Mouse (Mus musculus): Measurements from ENCODE around the gene Tet3. TPM values are rescaled to one million over a fixed set of nuclear protein-coding genes. Genes with fewer than 3 reads are reported as not detected.
A peak's percentile ranks its signal among the peaks of the same experiment; 100 is the strongest.

Tet3 gene
- polyA plus RNA-seq, 1 experiment from 2014 or later, result 72.4 TPM

DNA sequence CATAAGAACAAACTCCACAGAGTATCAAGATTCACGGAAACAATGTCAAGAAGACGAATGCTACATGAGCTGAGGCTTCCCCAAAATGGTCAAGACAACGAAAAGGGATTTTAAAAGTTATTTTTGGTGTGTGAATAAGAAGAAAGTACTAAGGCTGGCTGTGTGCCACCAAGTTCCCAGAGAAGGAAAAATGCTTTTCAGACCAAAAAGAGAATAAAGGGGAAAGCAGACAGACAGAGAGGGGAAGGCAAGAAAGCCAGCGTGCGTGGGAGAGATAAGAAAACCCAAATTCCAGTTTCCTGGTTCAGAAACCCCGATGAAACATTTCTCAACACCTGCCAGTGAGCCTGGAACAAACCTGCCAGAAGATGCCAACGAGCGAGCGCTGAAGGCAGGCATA, 50.4 kb downstream of the Tet3 start:
- no peaks in the 10 kb centered on the region for H3K27me3 ChIP-seq
- no peak overlapping the region for H3K9ac ChIP-seq (replicated peaks)
- no peak overlapping the region for H3K4me2 ChIP-seq (replicated peaks)
- H3K36me3 ChIP-seq, result peaks cover 27% of the 10 kb centered on the region
- H3K27ac ChIP-seq, result no peak overlapping the region
- H3K4me3 ChIP-seq (replicated peaks), result no peak overlapping the region
- WGBS, result 94% methylated on average over 9 of the region's 9 CpGs
- H3K9me3 ChIP-seq, result no peaks in the 10 kb centered on the region
- ATAC-seq, result no peak
- peaks cover 39% of the 10 kb centered on the region for H3K4me1 ChIP-seq (replicated peaks)

DNA sequence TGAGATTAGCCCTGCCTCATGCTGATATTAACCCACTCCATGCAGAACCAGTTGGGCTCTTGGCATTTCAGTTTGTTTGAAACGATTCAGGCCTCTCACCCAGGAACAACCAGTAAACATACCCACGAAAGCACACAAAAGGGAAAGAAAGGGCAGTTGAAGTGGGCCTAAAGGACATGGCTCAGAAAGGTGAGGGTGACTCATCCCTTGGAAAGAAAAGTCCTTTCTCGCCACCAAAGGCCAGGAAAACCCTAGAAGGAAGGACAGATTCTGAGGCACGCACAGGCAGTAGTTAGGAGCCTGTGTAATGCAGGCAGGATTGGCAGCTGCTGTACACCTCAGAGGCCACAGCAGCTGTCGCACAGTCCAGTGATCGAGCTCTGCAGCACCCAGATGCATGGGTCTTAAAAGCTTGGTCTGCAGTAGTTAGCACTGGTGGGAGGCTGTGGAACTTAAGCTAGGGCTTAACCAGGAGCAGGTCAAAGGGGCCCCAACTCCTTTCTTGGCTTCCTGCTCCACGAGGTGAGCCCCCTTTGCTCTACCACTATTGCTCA, 53.3 kb downstream of the Tet3 start:
- 88% methylated on average over 7 of the region's 7 CpGs for WGBS
- no peak overlapping the region for H3K27ac ChIP-seq
- no peak overlapping the region for H3K4me2 ChIP-seq (replicated peaks)
- H3K27me3 ChIP-seq, result no peaks in the 10 kb centered on the region
- no peaks in the 10 kb centered on the region for H3K9me3 ChIP-seq
- H3K4me3 ChIP-seq (replicated peaks), result no peak overlapping the region
- ATAC-seq, result no peak
- H3K9ac ChIP-seq (replicated peaks), result no peak overlapping the region
- peaks cover 56% of the 10 kb centered on the region for H3K36me3 ChIP-seq
- peaks cover 14% of the 10 kb centered on the region for H3K4me1 ChIP-seq (replicated peaks)

- Histone ChIP-seq H3K4me2 (replicated peaks) (no peak overlapping the region), H3K36me3 (peaks cover 65% of the 10 kb centered on the region), H3K9ac (replicated peaks) (no peak overlapping the region), H3K4me1 (replicated peaks) (peaks cover 13% of the 10 kb centered on the region), H3K9me3 (no peaks in the 10 kb centered on the region), H3K27me3 (no peaks in the 10 kb centered on the region), H3K4me3 (replicated peaks) (no peak overlapping the region), H3K27ac (no peak overlapping the region)
- ATAC-seq, result 0 out of 2 replicates have a peak, but pooled peaks have one; percentile 2
- WGBS, result 96% methylated on average over 13 of the region's 13 CpGs
These were observed 54.3 kb downstream of the Tet3 start for GRCm38 (mm10) chr6:83404571-83404970.

DNA sequence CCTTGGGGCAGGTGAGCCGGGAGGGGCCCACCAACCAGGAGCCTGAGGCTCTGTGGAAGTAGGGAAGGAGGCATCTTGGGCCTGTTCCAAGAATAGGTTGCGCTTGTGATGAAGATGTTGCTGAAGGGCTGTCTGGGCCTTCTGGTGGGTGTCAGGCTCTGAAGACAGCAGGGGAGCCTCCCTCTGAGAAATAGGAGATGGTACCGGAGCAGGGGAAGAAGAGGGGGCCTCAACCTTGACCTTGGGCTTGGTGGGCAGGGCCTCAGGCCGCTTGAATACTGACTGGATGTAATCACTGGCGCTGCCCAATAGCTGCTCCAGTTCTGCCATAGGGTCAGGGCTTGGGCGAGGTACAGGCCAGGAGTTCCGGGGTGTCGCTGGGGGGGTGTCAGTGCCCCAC, 55.4 kb downstream of the Tet3 start:
- Histone ChIP-seq H3K4me2 (replicated peaks) (no peak overlapping the region), H3K27ac (no peak overlapping the region), H3K9me3 (no peaks in the 10 kb centered on the region), H3K36me3 (peaks cover 72% of the 10 kb centered on the region), H3K4me1 (replicated peaks) (peaks cover 18% of the 10 kb centered on the region), H3K4me3 (replicated peaks) (no peak overlapping the region), H3K27me3 (no peaks in the 10 kb centered on the region), H3K9ac (replicated peaks) (no peak overlapping the region)
- no peak for ATAC-seq
- 98% methylated on average over 8 of the region's 8 CpGs for WGBS

GRCm38 (mm10) chr6:83399790-83400189, 59.1 kb downstream of the Tet3 start:
- Histone ChIP-seq H3K36me3 (peaks cover 90% of the 10 kb centered on the region), H3K27me3 (no peaks in the 10 kb centered on the region), H3K4me2 (replicated peaks) (no peak overlapping the region), H3K9me3 (no peaks in the 10 kb centered on the region), H3K9ac (replicated peaks) (no peak overlapping the region), H3K4me3 (replicated peaks) (no peak overlapping the region), H3K27ac (no peak overlapping the region), H3K4me1 (replicated peaks) (peaks cover 18% of the 10 kb centered on the region)
- WGBS, result 82% methylated on average over 3 of the region's 3 CpGs
- no peak for ATAC-seq

- H3K27ac ChIP-seq, result no peak overlapping the region
- 87% methylated on average over 8 of the region's 8 CpGs for WGBS
These were observed 61.2 kb downstream of the Tet3 start for GRCm38 (mm10) chr6:83397728-83398127.

DNA sequence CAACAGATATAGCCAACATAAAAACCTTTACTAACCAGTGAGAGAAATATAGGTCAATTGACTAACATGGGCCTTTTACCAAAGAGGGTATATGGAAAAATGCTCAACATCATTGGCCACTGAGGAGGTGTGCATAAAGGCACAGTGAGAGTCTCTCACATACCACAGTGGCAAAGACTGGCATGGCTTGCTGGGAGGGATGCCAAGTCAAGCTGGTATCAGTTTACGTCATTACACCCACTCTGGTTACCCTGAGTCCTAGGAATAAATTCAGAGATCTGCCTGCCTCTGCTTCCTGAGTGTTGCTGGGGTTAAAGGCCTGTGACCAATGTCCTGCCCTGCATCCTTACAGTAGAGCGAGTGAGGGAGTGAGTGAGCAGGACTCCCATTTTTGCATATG, 62.2 kb downstream of the Tet3 start:
- WGBS, result 100% methylated on average over 2 of the region's 2 CpGs
- Histone ChIP-seq H3K9ac (replicated peaks) (no peak overlapping the region), H3K4me2 (replicated peaks) (no peak overlapping the region), H3K4me1 (replicated peaks) (peaks cover 18% of the 10 kb centered on the region), H3K27me3 (no peaks in the 10 kb centered on the region), H3K27ac (no peak overlapping the region), H3K4me3 (replicated peaks) (no peak overlapping the region), H3K36me3 (peaks cover 87% of the 10 kb centered on the region), H3K9me3 (no peaks in the 10 kb centered on the region)
- no peak for ATAC-seq

More at GRCm38 (mm10) chr6:83397728-83398127, 61.2 kb downstream of the Tet3 start:
- Histone ChIP-seq H3K4me3 (replicated peaks) (no peak overlapping the region), H3K27me3 (no peaks in the 10 kb centered on the region), H3K9me3 (no peaks in the 10 kb centered on the region), H3K4me1 (replicated peaks) (peaks cover 18% of the 10 kb centered on the region), H3K36me3 (peaks cover 87% of the 10 kb centered on the region), H3K9ac (replicated peaks) (no peak overlapping the region), H3K4me2 (replicated peaks) (no peak overlapping the region)
- ATAC-seq, result no peak

- Histone ChIP-seq H3K27ac (no peak overlapping the region), H3K4me3 (replicated peaks) (no peak overlapping the region), H3K27me3 (no peaks in the 10 kb centered on the region), H3K36me3 (peaks cover 85% of the 10 kb centered on the region), H3K9me3 (no peaks in the 10 kb centered on the region), H3K9ac (replicated peaks) (no peak overlapping the region), H3K4me1 (replicated peaks) (peaks cover 16% of the 10 kb centered on the region), H3K4me2 (replicated peaks) (no peak overlapping the region)
- 95% methylated on average over 15 of the region's 15 CpGs for WGBS
- no peak for ATAC-seq
These were observed 63.2 kb downstream of the Tet3 start for GRCm38 (mm10) chr6:83395544-83396229.

DNA sequence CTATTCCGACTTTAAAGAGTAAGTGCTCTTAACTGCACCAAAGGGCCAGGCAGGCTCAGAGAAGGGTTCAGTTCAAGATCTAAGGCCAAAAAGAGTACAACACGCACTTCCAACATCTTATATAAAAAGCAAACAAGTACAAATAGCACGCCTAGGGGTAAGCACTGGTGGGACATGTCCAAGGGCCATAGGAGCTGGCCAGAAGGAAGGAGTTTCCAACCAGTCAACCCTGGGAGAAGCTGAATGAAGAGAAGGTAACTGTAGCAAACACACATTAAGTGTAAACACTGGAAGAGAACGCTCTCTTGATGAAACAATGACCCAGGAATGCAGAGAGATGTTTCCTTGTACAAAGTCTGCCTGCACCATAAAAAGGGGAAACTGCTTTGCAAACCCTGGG, 64.8 kb downstream of the Tet3 start:
- 92% methylated on average over 4 of the region's 4 CpGs for WGBS

DNA sequence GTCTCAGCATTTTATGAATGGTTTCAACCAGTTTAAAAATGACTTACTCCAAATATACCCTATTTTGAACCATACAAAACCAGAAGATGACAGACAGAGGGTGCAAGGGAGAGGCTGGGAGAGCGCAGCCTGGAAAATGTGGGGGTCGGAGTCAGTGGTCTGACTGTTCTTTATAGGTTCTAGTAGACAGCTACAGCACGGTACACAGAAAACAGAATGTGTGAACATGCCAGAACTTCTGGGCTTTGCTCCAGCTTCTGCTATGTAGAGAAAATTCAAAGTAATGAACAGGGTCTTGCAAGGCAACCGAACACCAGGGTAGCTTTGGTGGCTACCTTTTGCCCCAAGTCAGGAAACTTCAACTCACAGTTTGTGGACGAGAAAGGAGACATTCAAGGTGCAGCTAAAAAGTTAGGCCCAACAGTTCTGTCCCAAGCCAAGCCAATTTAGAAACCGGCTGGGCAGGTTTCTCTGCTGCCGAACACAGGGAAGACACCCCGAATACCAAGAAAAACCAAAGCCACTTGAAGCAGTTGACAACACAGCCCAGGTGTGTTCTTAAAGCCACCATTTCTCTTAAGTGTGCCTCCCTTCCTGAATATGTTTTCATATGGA, 66.6 kb downstream of the Tet3 start:
- H3K4me2 ChIP-seq (replicated peaks), result no peak overlapping the region
- 95% methylated on average over 8 of the region's 8 CpGs for WGBS
- no peak for ATAC-seq
- no peak overlapping the region for H3K4me3 ChIP-seq (replicated peaks)
- H3K9me3 ChIP-seq, result no peaks in the 10 kb centered on the region
- H3K27me3 ChIP-seq, result no peaks in the 10 kb centered on the region
- no peak overlapping the region for H3K27ac ChIP-seq
- H3K9ac ChIP-seq (replicated peaks), result no peak overlapping the region
- H3K36me3 ChIP-seq, result peaks cover 60% of the 10 kb centered on the region
- peaks cover 6% of the 10 kb centered on the region for H3K4me1 ChIP-seq (replicated peaks)

More for the DNA sequence above, 64.8 kb downstream of the Tet3 start:
- no peaks in the 10 kb centered on the region for H3K9me3 ChIP-seq
- no peak overlapping the region for H3K9ac ChIP-seq (replicated peaks)
- peaks cover under 1% of the 10 kb centered on the region; the same call in 1 of the 2 replicates for H3K4me1 ChIP-seq (replicated peaks)
- ATAC-seq, result no peak
- no peak overlapping the region for H3K27ac ChIP-seq
- H3K4me3 ChIP-seq (replicated peaks), result no peak overlapping the region
- H3K27me3 ChIP-seq, result no peaks in the 10 kb centered on the region
- peaks cover 76% of the 10 kb centered on the region for H3K36me3 ChIP-seq
- no peak overlapping the region for H3K4me2 ChIP-seq (replicated peaks)

DNA sequence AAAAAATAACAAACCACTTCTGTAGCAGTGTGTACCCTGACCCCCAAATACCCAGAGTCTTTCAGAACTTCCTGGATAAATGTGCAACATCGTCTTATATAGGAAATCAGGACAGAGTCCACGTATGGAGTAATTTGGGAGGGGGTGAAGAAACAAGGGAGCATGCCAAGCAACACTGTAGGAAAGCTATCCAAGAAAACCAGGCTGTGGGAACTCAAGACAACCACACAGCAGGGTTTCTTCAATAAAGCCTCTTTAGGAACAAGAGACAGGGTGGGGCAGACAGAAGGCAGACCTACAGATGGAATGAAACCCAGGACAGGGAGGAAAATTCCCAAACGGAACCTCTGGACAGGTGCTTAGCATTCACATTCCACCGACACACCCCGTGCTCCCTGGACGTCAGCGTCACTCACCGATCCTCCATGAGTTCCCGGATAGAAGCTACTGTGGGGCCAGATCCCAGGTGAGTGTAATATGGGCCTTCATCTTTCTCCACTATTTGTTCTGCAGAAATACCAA, 73.3 kb downstream of the Tet3 start:
- 93% methylated on average over 9 of the region's 9 CpGs for WGBS
- H3K4me2 ChIP-seq (replicated peaks), result no peak overlapping the region
- peaks cover 8% of the 10 kb centered on the region for H3K4me1 ChIP-seq (replicated peaks)
- H3K27me3 ChIP-seq, result no peaks in the 10 kb centered on the region
- ATAC-seq, result no peak
- H3K9ac ChIP-seq (replicated peaks), result no peak overlapping the region
- no peak overlapping the region for H3K4me3 ChIP-seq (replicated peaks)
- H3K9me3 ChIP-seq, result no peaks in the 10 kb centered on the region
- peaks cover 46% of the 10 kb centered on the region for H3K36me3 ChIP-seq
- H3K27ac ChIP-seq, result no peak overlapping the region

All from midbrain, embryonic 13.5 days (tissue).